Mouse (Mus musculus) neural tube, embryonic 14.5 days (tissue): Measurements from ENCODE around the gene Gm47955. TPM values are rescaled to one million over a fixed set of nuclear protein-coding genes. Genes with fewer than 3 reads are reported as not detected.

Source experiments
- polyA plus RNA-seq: library from polyadenylated mRNA; unstranded; fragments of >200 nt; fragmentation: Nextera tagmentation; extraction: Ambion mirVana; gene quantifications from 2 replicates; pipeline ENCODE4 v1.2.1, GENCODE M21; 2014

Gm47955 gene
- polyA plus RNA-seq, 1 experiment from 2014 or later = not detected

Other genes with a start within 250 kb of the Gm47955 start
- gene Mff, start 235.4 kb upstream of the Gm47955 start, polyA plus RNA-seq = 451 and 460 TPM in 2 replicates
- not detected in 2 replicates for gene Tm4sf20, start 191.8 kb upstream of the Gm47955 start, polyA plus RNA-seq
- gene Gm47791, start 189.0 kb upstream of the Gm47955 start, polyA plus RNA-seq = not detected in 2 replicates
- 39.5 and 45.9 TPM in 2 replicates for gene Agfg1, start 120.8 kb upstream of the Gm47955 start, polyA plus RNA-seq
- not detected in 2 replicates for gene A030005L19Rik, start 47.0 kb upstream of the Gm47955 start, polyA plus RNA-seq
- gene A030014E15Rik, start 35.4 kb upstream of the Gm47955 start, polyA plus RNA-seq = not detected in 2 replicates
- gene Gm6217, start 28.9 kb upstream of the Gm47955 start, polyA plus RNA-seq = not detected in 2 replicates
- not detected in 2 replicates for gene A030003K21Rik, start 16.9 kb upstream of the Gm47955 start, polyA plus RNA-seq
- not detected in 2 replicates for gene Gm7544, start 4.3 kb upstream of the Gm47955 start, polyA plus RNA-seq
- not detected in 2 replicates for gene Gm47959, start 40.3 kb downstream of the Gm47955 start, polyA plus RNA-seq
- gene Slc19a3, start 78.2 kb downstream of the Gm47955 start, polyA plus RNA-seq = 0.66 and 0.85 TPM in 2 replicates
- not detected in 2 replicates for gene Krtap28-10, start 82.2 kb downstream of the Gm47955 start, polyA plus RNA-seq
- not detected in 2 replicates for gene Gm47969, start 84.6 kb downstream of the Gm47955 start, polyA plus RNA-seq
- not detected in 2 replicates for gene A030005K14Rik, start 99.1 kb downstream of the Gm47955 start, polyA plus RNA-seq
- not detected in 2 replicates for gene Krtap28-13, start 100.6 kb downstream of the Gm47955 start, polyA plus RNA-seq
- not detected in 2 replicates for gene Ccl20, start 156.5 kb downstream of the Gm47955 start, polyA plus RNA-seq
- 0.73 and 1.6 TPM in 2 replicates for gene Daw1, start 199.5 kb downstream of the Gm47955 start, polyA plus RNA-seq